Mouse (Mus musculus) embryonic facial prominence, embryonic 14.5 days (tissue): ENCODE measurements around the gene Irx4. TPM values are rescaled to one million over a fixed set of nuclear protein-coding genes. Genes with fewer than 3 reads are reported as not detected.

ENCODE experiments used
- ATAC-seq: fragments of 200-750 bp; cut with Nextera tagmentation; 2 replicates; pipeline ENCODE4 v1.8.0; 2017; ENCODE audit warnings: low read depth, moderate number of reproducible peaks, moderate TSS enrichment
- DNase-seq: peaks from one replicate; pipeline ENCODE4 v3.0.0-alpha.2; 2015; ENCODE audit warnings: low spot score
- H3K27ac ChIP-seq: fragments of 300-500 bp; sonication (generic); replicated peaks from 2 replicates; pipeline ENCODE4 v1.5.1; 2014; ENCODE audit warnings: low read depth, mild to moderate bottlenecking, low read length, moderate library complexity
- H3K27me3 ChIP-seq: fragments of 300-500 bp; sonication (generic); replicated peaks from 2 replicates; pipeline ENCODE4 v1.6.1; 2014; ENCODE audit warnings: low read length; ENCODE audit not compliant: control insufficient read depth, insufficient read depth
- H3K36me3 ChIP-seq: fragments of 300-500 bp; sonication (generic); 2 replicates; pipeline ENCODE4 v1.6.1; 2014; ENCODE audit warnings: low read length, mixed read lengths; ENCODE audit not compliant: control insufficient read depth, insufficient read depth
- H3K4me1 ChIP-seq: fragments of 300-500 bp; sonication (generic); 2 replicates; pipeline ENCODE4 v1.6.1; 2014; ENCODE audit warnings: antibody characterized with exemption, low read length; ENCODE audit not compliant: control insufficient read depth, insufficient read depth
- H3K4me2 ChIP-seq: fragments of 300-500 bp; sonication (generic); 2 replicates; pipeline ENCODE4 v1.6.1; 2014; ENCODE audit warnings: low read depth, mild to moderate bottlenecking, low read length, moderate library complexity, mixed read lengths
- H3K4me3 ChIP-seq: fragments of 300-500 bp; sonication (generic); 2 replicates; pipeline ENCODE4 v1.5.1; 2014; ENCODE audit warnings: low read depth, mild to moderate bottlenecking, low read length
- H3K9ac ChIP-seq: fragments of 300-500 bp; sonication (generic); 2 replicates; pipeline ENCODE4 v1.6.1; 2014; ENCODE audit warnings: low read depth, mild to moderate bottlenecking, low read length, moderate library complexity, mixed read lengths
- H3K9me3 ChIP-seq: fragments of 300-500 bp; sonication (generic); 2 replicates; pipeline ENCODE4 v1.6.1; 2016; ENCODE audit warnings: low read length; ENCODE audit not compliant: control insufficient read depth
- WGBS: fragments of 180-500 bp; shearing (Covaris S2); extraction: QIAGEN DNeasy Blood & Tissue Kit; methylation state at CpG from one replicate; pipeline ENCODE4 v1.1.7; 2014; 5-methylcytosine and 5-hydroxymethylcytosine counted together
- polyA plus RNA-seq: library from polyadenylated mRNA; unstranded; fragments of >200 nt; fragmentation: Nextera tagmentation; extraction: Ambion mirVana; gene quantifications from 2 replicates; pipeline ENCODE4 v1.2.1, GENCODE M21; 2014

Gene Irx4
- polyA plus RNA-seq, 1 experiment from 2014 or later = 4.6 TPM

DNA sequence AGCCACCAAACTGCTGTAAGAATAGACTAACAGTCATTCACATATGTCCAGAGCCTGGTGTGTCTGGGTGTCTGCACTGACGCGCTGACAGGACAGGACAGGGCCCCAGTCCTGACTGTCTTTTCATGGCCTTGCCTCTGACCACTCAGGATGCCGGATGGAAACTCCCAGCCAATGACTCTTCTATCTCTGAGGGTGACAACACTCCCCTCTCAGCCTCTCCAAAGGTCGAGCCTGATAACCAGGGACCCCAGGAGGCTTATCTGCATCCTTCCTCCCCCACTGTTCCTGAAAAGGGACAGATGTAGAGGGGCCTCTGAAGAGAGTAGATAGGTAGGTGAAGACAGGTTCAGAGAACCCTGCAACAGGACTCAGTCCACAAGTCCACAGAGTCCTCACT, 38.4 kb downstream of the Irx4 start:
- no peak overlapping the region for H3K27ac ChIP-seq
- no peaks in the 10 kb centered on the region for H3K27me3 ChIP-seq
- H3K36me3 ChIP-seq = no peaks in the 10 kb centered on the region
- no peak overlapping the region for H3K4me3 ChIP-seq
- peaks cover 3% of the 10 kb centered on the region; the same call in 1 of the 2 replicates for H3K9me3 ChIP-seq
- H3K4me1 ChIP-seq = no peaks in the 10 kb centered on the region
- no peak for ATAC-seq
- H3K9ac ChIP-seq = no peak overlapping the region
- no peak for DNase-seq
- no peak overlapping the region for H3K4me2 ChIP-seq
- 77% methylated on average over 4 of the region's 4 CpGs for WGBS

DNA sequence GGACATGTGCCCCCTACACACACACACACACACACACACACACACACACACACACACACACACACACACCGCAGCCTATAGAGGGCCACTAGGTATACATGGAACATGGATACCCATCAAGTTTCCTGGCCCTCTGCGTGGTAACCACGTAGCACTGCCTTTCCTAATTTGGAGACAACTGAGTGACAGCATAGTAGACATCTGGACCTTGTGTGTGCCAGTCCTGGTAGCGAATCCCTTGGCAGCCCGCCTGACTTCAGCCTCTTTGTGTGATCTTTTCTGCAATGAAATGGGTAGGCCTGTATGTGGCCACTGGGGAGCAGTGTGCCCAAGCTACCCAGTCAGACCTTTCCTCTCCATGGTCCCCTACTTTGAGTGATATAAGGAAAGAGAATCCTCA, 39.0 kb downstream of the Irx4 start:
- Histone ChIP-seq H3K36me3 (no peaks in the 10 kb centered on the region), H3K9me3 (peaks cover 3% of the 10 kb centered on the region; the same call in 1 of the 2 replicates), H3K4me2 (no peak overlapping the region), H3K9ac (no peak overlapping the region), H3K27ac (no peak overlapping the region), H3K4me3 (no peak overlapping the region), H3K4me1 (no peaks in the 10 kb centered on the region), H3K27me3 (no peaks in the 10 kb centered on the region)
- no peak for ATAC-seq
- WGBS = 93% methylated on average over 5 of the region's 5 CpGs
- no peak for DNase-seq

DNA sequence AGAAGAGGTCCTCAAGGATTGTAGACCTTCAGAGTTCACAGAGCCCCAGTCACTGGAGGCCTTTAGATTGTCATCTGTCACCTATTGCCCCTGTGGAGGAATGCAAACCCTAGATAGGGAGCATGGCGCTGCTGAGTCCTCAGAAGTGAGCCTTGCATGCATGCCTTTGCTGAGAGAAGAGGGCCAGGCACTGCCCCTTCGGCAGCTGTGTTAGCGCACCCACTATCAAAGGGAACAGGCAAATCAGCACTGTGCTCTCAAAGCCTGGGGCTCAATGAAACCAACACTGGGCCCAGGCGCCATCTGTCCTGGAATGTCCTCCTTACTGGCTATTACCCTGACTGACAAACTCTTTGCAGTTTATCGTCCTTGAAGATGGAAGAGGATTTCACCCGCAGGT, 44.5 kb downstream of the Irx4 start:
- 54% methylated on average over 6 of the region's 6 CpGs for WGBS
- no peaks in the 10 kb centered on the region for H3K4me1 ChIP-seq
- H3K9me3 ChIP-seq = no peaks in the 10 kb centered on the region
- no peak for ATAC-seq
- no peak overlapping the region for H3K4me3 ChIP-seq
- H3K36me3 ChIP-seq = no peaks in the 10 kb centered on the region
- H3K9ac ChIP-seq = no peak overlapping the region
- H3K4me2 ChIP-seq = no peak overlapping the region
- no peaks in the 10 kb centered on the region for H3K27me3 ChIP-seq
- no peak overlapping the region for H3K27ac ChIP-seq
- no peak for DNase-seq

DNA sequence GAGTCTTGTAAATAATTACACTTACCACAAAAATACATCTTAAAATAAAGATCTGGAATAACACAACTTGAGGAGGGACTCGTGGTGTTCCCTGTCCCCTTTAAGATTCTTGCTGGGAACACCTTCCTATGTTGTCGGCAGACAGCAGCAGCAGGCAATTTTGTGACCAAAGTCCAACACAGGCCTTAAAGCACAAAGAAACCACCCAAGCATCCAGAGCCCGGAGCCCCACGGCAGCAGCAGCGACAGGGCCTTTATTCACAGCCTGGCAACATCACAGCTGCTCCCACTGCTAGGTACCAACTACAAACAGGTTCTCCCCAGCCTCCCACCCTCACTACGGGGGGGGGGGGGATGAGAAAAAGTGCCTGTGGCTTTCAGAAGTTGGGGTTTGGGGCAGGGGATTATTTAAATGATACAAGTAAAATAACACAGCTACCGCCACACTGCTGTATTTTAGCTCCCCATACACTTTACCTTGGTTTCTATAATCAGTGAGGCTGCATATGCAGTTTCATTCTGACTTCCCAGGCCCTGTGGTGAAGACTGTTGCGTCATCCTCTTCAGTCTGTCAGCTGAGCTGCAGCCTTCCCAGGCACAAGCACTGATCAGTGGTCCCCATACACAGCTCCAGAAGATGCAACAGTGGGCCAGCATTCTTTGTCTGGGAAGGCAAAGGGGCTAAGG, 45.3 kb downstream of the Irx4 start:
- Histone ChIP-seq H3K9ac (no peak overlapping the region), H3K27me3 (no peaks in the 10 kb centered on the region), H3K4me2 (no peak overlapping the region), H3K4me1 (no peaks in the 10 kb centered on the region), H3K36me3 (no peaks in the 10 kb centered on the region), H3K27ac (no peak overlapping the region), H3K4me3 (no peak overlapping the region), H3K9me3 (no peaks in the 10 kb centered on the region)
- DNase-seq (no peak), ATAC-seq (no peak)
- 50% methylated on average over 8 of the region's 8 CpGs for WGBS

DNA sequence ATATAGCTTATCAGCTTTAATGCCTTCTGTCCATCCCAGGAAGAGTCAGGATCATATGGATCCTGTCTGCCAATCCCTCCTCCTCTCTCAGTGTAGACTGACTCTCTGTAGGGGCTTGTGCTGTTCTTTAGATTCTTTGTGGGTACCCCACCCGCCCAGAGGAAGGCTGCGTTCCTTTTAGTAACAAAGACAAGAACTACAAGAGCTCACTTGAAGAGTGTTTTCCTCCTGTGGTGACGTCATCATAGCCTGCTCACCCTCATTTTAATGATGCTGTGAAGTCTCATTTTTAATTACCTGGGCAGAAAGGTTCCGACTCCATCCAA, 45.8 kb downstream of the Irx4 start:
- no peaks in the 10 kb centered on the region for H3K27me3 ChIP-seq
- H3K27ac ChIP-seq = no peak overlapping the region
- WGBS = 57% methylated on average over 4 of the region's 4 CpGs
- H3K36me3 ChIP-seq = no peaks in the 10 kb centered on the region
- H3K4me3 ChIP-seq = no peak overlapping the region
- DNase-seq (no peak), ATAC-seq (no peak)
- H3K9me3 ChIP-seq = no peaks in the 10 kb centered on the region
- no peaks in the 10 kb centered on the region for H3K4me1 ChIP-seq
- H3K9ac ChIP-seq = no peak overlapping the region
- no peak overlapping the region for H3K4me2 ChIP-seq

DNA sequence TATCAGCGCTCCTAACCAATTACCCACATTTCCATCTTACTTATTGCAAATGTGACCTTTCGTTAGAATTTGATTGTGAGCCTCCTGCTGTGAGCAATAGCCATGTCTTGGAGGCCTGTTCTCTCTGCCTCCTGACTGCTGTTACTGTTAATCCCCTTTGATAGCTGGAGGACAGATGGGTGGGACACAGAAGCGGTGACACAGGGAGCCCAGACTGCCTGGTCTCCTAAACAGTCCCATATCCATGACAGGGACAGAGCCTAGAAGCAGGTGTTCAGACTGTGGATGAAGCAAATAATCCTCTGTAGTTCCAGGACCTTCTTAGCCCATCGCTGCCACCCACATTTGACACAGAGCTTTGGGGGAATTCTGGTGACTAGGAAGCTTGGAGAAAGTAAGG, 46.2 kb downstream of the Irx4 start:
- H3K4me3 ChIP-seq = no peak overlapping the region
- H3K4me2 ChIP-seq = no peak overlapping the region
- peak; percentile 25 for DNase-seq
- no peak overlapping the region for H3K9ac ChIP-seq
- no peaks in the 10 kb centered on the region for H3K4me1 ChIP-seq
- ATAC-seq = peak; percentile 69
- no peaks in the 10 kb centered on the region for H3K27me3 ChIP-seq
- WGBS = 64% methylated on average over 4 of the region's 4 CpGs
- no peak overlapping the region for H3K27ac ChIP-seq
- no peaks in the 10 kb centered on the region for H3K36me3 ChIP-seq
- no peaks in the 10 kb centered on the region for H3K9me3 ChIP-seq

DNA sequence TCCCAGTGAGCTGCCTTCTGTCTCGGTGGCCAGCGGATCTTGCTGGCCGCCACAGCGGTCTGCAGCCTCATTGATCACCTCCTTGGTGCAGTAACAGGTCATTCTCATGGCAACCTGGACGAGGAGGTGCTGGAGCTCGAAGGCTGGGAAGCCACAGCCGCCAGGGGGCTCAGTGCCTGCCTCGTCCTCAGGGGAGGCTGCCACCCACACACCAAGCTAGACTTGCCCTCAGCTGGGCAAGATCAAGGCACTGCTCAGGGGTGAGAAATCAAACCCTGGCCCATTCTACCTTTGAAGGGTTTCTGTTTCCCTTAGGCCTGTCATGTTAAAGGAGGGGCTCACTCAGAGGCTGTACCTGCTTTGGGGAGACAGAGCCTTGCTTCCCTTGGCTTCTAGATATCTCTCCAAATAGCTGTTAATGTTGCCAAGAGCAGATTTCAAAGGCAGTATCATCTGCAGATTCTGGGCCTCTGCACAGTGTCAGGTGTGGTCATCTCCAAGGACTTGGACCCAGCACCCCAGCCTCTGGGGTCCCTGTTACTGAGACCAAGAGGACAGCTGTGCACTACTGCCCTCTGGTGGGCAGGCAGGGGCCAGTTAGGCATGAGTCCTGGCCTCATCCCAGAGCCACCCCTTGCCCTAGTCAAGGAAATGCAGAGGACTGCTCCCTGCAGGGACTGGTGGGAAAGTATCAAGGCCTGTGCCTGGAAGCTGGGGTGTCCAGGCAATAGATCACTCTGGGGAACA, 50.1 kb downstream of the Irx4 start:
- Histone ChIP-seq H3K27ac (no peak overlapping the region), H3K4me2 (no peak overlapping the region), H3K36me3 (no peaks in the 10 kb centered on the region), H3K27me3 (no peaks in the 10 kb centered on the region), H3K9me3 (no peaks in the 10 kb centered on the region), H3K9ac (no peak overlapping the region), H3K4me1 (no peaks in the 10 kb centered on the region), H3K4me3 (no peak overlapping the region)
- 32% methylated on average over 8 of the region's 8 CpGs for WGBS
- peak; percentile 56 for ATAC-seq
- peak; percentile 51 for DNase-seq
